Mouse (Mus musculus): ENCODE measurements around the gene Sult1c2. TPM values are rescaled to one million over a fixed set of nuclear protein-coding genes. Genes with fewer than 3 reads are reported as not detected.
"Not testable (repeated sequence)": the region's sequence is repeated elsewhere in the genome, so short reads cannot be mapped to it uniquely, and the experiment has no call there.

The Sult1c2 gene
- 1 to 10 TPM; 3.2 to 4.2 TPM for total RNA-seq (2021)
- long read RNA-seq, experiment 1, transcript Sult1c2-201 (8 exons, 1,846 nt) = major isoform, 7 of 7 reads
- long read RNA-seq, experiment 1, partial matches to known transcripts = 0 of 7 reads
- long read RNA-seq, experiment 1, other reads (novel, unspliced or antisense) = 0 of 7 reads
- long read RNA-seq, experiment 2, partial matches to known transcripts = 0 of 2 reads
- long read RNA-seq, experiment 2, other reads (novel, unspliced or antisense) = 0 of 2 reads

DNA sequence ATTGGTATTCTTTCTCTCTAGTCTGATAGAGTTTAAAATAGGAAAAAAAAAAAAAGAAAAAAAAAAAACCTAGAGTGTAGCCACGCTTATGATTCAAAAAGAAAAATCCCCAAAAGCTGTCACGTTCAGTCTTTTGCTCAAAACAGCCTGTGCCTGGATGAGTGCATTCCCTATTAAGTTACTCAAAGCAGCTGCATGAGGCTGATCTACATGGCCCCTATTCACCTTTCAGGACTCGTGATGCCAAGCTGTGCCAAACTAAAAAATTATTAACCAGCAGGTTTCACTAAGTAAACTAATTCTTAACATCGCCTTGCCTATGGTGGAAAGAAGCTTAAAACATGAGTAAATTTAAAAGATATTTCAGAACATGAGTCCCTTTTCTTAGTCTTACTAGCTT is at the start of gene Sult1c2:
Gene Sult1c2 (minus strand): TSS at position 134 of the 400 bp plus-strand sequence.
- no peak for DNase-seq (ENCODE audit: low spot score in 2 of 2)

DNA sequence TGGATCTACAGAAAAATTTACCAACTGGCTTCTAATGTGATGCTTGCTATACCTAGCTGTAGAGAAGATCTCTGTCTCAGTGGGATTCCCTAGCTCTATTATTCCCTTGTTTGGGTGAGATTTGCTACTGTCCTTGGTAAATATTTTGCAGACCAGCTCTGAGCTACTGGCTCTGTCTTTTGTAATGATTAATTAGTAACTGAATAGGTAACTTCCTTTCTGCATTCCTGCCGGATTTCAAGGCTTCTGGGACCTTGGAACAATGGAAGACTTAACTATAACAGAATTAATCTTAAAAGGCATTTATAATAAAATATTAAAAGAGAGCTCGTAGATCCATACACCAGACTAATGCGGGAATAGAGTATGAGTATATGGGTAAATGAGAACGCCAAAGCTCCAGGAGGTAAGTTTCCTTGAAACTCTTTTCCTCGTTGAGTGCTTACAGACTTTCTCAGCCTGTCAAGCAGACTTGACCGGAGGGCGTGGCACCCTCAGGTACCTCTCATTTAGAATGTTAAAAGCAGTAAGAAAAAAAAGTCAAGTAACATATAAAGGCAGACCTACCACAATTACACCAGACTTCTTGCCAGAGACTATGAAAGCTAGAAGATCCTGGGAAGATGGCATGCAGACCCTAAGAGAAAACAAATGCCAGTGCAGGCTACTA is 33.0 kb upstream of the Sult1c2 start:
- DNase-seq (ENCODE audit: low spot score in 2 of 2) = not testable (repeated sequence)

DNA sequence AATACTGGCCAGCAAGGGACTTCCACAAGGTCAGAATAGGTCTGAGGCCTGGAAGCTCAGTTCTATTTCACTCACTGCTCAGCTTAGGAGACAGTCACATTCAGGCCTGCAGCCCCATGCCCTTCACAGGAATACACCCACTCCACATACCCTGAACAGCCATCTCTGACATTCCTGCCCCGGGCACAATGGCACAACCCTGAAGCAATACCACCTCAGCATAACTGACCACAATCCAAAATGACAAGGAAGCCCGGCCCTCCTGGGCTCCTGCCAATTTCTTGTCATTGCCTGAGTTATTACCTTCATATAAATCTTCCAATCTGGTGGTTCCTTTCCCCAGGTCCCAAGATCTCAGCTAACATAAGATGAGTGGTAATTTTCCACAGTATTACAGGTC is 28.3 kb upstream of the Sult1c2 start:
- no peak for DNase-seq (ENCODE audit: low spot score in 2 of 2)

DNA sequence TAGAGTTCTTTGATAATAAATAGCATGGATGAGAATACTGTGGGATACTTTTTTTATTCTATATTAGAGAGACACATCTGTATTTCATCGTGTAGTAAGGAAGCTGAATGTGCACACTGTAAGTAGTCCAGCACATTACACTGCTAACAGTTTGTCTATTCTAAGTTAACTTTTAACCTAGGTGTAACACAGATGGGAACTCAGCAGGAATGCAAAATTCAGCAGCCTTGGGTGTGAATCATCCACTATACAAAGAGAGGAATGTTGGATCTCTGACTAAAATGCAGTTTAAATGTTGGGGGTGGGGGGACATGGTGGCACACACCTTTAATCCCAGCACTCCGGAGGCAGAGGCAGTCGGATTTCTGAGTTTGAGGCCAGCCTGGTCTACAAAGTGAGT is 26.1 kb upstream of the Sult1c2 start:
- DNase-seq (ENCODE audit: low spot score in 2 of 2) = no peak

DNA sequence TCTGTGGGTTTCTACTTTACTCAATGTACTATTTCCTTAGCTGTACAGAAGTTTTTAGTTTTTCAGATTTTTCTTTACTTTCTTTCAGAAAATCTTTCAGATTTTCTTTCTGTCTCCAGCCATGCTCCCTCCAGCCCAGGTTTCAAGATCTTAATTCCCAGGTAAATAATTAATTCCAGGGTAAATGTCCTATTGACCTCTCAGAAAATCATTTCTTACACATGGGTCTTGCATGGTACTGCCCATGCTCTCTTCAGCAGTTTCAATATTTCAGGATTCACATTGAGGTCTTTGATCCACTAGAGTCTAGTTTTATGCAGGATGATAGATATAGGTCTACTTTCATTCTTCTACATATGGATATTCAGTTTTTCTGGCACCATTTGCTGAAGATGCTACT is 23.8 kb upstream of the Sult1c2 start:
- no peak for DNase-seq (ENCODE audit: low spot score in 2 of 2)

DNA sequence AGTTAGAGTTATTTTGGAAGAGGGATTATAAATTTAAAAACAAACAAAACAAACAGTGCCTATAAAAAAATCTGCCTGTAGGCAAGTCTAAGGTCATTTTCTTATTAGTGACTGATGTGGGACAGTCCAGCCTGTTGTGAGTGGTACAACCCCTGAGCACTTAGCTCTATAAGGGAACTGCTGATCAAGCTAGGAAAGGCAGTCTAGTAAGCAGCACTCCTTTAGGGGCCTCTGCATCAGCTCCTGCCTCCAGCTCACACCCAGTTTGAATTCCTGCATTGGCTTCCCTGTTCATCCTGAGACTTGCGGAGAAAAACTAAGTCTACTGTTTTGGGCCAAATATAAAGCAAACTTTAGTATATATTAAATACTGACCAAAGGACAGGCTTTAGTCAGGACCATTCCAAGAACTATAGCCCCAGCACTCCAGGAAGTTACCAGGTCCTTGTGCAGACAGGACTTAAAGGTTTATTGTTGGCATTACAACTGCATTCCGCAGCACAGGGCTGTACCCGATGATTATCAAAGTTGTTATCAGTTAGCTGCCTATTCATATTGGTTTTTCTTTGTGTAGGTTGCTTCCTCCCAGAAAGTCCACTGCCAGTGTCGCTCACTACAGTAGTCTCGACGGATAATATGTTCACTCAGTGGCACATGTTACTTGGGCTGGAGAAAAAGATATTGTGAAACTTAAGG is 19.3 kb upstream of the Sult1c2 start:
- no peak for DNase-seq (ENCODE audit: low spot score in 2 of 2)

DNA sequence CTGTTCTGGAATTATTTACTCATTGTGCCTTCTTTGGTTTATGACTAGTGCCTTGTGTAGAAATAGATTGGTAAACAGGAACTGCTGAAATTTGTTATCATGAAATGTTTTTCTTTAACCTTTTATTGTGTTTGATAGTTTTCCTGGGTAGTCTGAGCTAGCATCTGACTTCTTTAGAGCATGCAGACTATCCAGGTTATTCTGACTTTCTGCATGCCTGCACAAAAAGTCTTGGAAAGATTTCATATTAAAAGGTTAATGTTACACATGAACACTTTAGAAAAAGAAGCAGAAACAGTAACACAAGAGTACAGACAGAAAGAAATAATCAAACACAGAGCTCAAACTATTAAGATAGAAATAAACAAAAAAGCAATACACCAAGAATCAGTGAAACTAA is 14.4 kb upstream of the Sult1c2 start:
- no peak for DNase-seq (ENCODE audit: low spot score in 2 of 2)

DNA sequence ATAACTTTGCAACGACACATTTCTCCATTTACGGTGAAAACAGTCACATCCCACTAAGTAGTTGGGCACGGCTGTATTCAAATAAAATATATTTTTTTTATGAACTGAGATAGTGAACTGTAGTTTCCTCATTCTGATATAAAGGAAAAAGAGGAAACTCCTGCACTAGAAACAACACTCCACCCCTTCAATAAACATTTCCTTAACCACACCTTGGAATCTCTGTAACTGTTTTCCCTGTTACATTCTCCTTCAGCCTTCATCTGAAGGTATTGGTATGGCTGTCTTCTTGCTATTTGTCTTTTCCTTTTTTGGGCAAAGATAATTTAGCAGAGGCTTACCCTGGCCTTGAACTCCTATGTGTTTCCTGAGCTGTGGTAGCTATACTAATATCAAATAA is 8.9 kb upstream of the Sult1c2 start:
- DNase-seq (ENCODE audit: low spot score in 2 of 2) = no peak

DNA sequence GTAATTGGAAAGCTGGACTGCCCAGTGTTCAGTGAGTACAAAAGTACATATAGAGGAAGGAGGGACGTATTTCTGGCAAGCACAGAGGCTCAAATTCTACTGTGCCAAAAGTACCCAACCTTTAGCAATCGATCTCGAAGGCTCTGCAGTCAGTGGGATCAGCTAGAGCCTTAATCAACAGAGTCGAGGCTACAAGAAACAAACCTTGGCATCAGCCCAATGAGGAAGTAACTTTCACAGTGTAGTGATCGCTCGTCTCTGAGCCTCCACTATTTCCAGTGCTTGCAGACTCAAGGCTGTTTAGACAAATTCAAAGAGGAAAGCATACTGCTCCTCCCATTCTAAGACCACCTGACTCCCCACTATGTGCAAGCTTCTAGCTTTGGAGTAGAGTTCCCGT is 343 bp downstream of the Sult1c2 start:
- DNase-seq (ENCODE audit: low spot score in 2 of 2) = no peak

DNA sequence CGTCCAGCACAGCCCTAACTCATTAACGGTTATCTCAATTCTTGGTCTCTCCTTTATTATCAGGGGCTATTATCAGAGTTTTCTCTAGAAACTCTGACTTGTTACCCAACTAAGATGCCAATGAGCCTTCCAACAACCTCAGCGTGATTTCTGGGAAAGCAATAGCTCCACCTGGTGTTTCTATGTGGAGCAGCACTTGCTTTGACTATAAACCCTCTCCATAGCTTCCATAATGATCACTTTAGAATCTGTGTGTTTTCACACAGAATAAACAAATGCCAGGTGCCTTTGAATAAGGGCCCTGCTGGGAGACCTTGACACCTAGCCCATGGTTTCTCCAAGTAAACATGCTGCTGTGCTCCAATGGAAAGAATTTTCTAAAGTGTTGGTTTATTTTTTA is 12.8 kb downstream of the Sult1c2 start:
- no peak for DNase-seq (ENCODE audit: low spot score in 2 of 2)

DNA sequence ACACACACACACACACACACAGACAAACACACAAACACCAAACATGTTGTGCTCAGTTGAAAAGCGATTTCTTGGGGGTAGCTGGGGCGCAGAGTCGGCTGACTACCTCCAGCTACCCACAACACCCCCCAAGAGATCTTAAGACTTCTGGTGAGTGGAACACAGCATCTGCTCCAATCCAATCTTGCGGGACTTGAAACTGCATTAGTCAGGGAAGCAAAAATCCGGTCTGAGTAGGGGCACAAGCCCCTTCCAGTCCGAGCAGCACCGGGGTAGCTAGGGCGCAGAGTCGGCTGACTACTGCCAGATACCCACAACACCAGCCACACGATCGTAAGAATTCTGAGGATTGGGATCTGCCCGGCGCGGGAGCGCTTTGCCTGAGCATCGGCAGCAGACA is 42.2 kb downstream of the Sult1c2 start:
- DNase-seq (ENCODE audit: low spot score in 2 of 2) = not testable (repeated sequence)

DNA sequence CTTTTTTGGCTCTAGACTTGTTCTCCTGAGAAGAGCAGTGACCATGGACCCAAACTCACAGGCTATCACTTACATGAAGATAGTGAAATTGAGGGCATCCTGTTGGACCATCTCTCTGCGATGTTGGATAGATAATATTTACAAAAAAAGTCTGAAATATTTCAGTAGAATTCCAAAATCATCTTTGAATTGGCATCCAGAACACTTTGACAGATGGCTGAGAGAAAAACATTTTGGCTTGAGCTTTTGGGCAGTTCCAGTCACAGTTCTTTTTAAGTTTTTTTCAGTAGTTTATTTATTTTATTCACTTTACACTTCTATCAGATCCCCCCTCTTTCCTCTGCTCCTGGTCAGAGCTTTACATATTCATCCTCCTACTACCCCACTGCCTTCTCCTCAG is 62.8 kb downstream of the Sult1c2 start:
- DNase-seq (ENCODE audit: low spot score in 2 of 2) = no peak

Other genes with a start within 250 kb of the Sult1c2 start
- 1 to 10 TPM; 7.6 to 7.8 TPM for gene Sgo1, start 157.0 kb downstream of the Sult1c2 start, total RNA-seq (2021)
- not detected for gene Sult1c1, start 144.3 kb upstream of the Sult1c2 start, total RNA-seq (2021)

Measured in adrenal gland, postnatal 4 days (tissue).